Mouse (Mus musculus) heart, postnatal 4 days (tissue): ENCODE results near the gene Cabp4. TPM values are rescaled to one million over a fixed set of nuclear protein-coding genes. Genes with fewer than 3 reads are reported as not detected.

ENCODE experiments used
- DNase-seq: peaks from one replicate; pipeline ENCODE4 v3.0.0; 2021
- total RNA-seq, 2 experiments: library from RNA; stranded (reverse); gene quantifications; 2 replicates each; pipeline ENCODE4 v1.2.3; 2021

Gene Cabp4
- total RNA-seq = under 1 TPM in 1 of 2 experiments, not detected in 1; 0.18 TPM

DNA sequence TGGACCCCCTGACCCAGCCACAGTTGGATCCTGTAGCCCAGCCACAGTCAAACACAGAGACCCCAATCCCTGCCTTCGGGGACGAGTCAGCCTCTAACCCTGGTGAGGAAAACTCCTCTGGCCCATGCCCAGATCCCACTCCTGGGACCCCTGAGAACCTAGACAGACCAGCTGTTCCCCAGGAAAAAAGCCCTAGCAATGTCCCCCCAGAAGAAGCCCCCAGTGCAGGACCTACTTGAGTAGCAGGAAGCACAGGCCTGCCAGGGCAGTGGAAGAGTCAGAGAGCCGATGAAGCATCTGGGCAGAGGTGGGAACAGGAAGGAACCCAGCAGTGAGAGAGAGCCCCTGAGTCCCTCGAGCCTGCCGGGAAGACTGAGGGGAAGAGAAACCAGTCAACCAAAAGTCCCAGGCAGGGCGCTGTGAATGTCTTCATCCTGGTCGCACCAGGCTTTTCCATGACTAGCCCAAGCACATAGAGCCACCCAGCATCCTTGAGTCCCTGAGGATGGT, at the start of gene Cabp4:
Gene Cabp4, minus strand, starts transcription at position 275 of the 510 bp plus-strand sequence.
- no peak for DNase-seq

DNA sequence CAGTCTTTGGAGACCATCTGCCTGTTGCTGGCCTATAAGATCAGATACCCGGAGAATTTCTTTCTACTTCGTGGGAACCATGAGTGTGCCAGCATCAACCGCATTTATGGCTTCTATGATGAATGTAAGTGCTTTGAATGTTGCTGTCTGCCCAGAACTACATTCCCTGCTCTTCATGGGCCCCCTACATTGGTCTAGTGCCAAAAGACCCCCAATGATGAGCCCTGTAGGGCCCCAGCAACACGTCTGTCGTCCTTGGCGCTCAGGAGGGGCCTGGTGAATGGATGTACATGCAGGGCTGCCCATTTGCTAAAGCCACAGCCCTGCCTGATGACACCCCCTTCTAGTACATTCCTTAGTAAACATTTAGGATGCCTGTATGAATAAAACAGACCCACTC, 49.3 kb upstream of the Cabp4 start:
- DNase-seq = no peak

DNA sequence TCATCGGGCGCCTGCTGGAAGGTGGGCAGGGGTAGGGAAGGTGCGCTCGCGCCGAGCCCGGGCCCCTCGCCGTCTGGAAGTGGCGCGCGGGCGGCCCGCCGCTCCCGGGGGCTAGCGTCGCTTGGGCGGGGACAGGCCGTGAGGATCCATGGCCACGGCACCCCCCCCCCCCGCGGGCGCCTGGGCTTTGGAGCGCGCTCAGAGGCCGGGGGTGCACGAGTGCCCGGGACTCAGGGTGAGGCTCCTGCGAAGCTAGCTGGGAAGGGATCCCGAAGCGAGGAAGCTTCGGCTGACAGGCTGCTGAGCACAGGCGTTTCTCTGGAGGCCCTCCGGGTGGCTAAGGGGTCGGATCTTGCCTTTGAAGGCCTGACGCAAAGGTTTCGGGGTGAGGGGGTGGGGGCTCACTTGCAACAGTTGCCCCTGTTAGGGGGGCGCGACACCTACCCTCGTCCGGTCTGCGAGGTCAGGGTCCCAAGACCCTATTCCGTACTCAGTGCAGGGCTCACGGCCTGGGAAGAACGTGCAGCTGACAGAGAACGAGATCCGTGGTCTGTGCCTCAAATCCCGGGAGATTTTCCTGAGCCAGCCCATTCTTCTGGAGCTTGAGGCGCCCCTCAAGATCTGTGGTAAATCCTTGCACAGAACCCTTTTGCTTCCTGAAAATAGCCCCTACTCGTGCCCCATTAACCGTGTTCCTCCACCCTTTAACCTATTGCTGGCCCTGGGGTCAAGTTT, 48.6 kb upstream of the Cabp4 start:
- no peak for DNase-seq

DNA sequence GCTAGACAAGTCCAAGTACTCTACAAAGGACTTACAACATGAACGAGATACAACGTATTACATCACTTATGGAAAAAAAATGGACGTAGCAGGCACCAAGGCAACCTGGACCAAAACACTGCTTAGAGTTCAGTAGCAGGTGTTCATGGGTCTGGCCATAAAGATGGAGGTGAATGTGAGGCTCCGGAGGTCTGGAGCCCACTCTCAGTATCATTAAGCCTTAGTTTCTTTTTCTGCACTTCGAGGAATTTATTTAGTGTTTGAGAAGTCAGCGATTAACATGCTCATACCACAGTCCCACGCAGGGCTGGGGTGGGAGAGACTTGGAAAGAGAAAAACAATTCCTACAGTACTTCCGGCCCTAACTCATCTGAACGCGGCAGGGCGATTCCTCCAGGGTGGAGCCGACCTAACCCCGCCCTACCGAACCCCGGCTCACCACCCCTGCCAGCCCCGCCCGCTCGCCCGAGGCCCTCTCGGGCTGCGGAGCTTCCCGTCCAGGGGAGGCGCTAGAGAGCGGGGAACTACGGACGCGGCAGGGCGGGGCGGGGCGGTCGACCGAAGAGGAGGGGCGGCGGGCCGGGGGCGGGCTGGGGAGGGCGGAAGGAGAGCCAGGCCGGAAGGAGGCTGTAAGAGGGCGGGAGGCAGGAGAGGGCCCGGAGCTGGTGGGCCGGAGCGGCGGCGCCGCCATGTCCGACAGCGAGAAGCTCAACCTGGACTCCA, 47.9 kb upstream of the Cabp4 start, which contains the start of gene Ppp1ca:
Gene Ppp1ca, plus strand, starts transcription at position 538 of the 723 bp plus-strand sequence.
- peak; percentile 99 for DNase-seq

DNA sequence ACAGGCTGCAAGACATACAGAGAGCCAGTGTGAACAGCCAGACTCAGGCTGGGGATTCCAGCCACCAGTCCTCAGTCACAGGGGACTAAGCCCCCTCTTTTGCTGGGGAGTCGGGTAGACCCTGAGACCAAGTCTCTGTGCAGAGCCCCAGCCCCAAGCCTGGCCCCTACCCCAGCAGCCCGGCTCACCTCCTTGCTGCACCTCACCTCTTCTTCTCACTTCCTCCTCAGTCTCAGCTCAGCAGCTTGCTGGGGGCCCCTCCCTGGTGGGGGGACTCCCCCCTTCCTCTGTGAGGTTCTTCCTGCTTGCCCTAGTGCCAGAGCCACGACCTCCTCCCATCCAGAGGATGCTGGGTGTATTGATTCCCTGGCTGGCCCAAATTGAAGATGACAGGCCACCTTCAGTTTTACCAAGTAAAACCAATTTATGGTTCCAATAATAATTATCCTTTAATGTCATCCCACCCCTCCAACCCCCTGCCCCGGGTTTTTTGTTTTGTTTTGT, 47.0 kb upstream of the Cabp4 start, which contains the start of gene Tbc1d10c:
Gene Tbc1d10c, minus strand, starts transcription at position 454 of the 504 bp plus-strand sequence.
- no peak for DNase-seq

DNA sequence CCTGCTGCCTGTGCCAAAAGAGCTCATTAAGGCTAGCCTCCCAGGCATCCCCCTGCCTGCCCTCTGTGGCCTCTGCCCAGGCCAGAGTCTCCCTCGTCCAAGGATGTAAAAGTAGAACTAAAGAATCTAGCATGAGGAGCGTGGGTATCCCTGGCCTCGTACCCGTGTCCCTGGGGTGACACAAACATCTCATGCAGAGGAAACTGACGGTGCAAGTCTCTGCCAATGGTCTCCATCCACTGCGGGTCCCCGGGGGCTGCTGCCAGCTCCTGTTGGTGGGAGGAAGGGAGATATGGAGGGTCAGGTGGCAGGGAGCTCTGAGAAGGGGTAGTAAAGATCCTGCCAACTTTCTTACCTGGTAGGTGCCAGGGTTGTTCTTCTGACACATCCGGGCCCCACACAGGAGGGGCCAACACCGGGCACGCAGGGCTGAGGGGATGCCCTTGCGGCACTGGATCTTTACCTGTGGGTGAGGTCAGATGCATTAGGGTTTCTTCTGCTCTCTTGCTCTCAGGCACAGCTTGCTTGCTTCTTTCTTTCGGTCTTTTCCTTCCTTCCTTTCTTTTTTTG, 45.3 kb upstream of the Cabp4 start:
- no peak for DNase-seq

DNA sequence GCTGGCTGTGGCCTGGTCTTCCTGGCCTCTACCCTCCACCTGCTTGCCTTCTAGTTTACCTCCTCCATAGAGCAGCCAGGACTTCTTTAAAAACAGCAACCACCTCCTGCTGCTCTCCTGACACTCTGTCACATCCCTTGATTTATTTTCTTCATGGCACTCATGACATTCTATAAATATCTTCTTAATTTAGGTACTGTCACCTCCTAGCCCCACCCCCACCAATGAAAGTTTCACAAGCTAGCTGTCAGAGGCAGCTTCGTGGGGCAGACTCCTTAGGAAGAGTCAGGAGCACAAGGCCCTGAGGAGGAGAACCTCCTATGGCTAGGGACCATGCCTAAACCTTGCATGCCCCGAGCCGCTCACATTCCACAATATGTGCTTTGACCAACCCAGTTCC, 43.5 kb upstream of the Cabp4 start:
- no peak for DNase-seq

DNA sequence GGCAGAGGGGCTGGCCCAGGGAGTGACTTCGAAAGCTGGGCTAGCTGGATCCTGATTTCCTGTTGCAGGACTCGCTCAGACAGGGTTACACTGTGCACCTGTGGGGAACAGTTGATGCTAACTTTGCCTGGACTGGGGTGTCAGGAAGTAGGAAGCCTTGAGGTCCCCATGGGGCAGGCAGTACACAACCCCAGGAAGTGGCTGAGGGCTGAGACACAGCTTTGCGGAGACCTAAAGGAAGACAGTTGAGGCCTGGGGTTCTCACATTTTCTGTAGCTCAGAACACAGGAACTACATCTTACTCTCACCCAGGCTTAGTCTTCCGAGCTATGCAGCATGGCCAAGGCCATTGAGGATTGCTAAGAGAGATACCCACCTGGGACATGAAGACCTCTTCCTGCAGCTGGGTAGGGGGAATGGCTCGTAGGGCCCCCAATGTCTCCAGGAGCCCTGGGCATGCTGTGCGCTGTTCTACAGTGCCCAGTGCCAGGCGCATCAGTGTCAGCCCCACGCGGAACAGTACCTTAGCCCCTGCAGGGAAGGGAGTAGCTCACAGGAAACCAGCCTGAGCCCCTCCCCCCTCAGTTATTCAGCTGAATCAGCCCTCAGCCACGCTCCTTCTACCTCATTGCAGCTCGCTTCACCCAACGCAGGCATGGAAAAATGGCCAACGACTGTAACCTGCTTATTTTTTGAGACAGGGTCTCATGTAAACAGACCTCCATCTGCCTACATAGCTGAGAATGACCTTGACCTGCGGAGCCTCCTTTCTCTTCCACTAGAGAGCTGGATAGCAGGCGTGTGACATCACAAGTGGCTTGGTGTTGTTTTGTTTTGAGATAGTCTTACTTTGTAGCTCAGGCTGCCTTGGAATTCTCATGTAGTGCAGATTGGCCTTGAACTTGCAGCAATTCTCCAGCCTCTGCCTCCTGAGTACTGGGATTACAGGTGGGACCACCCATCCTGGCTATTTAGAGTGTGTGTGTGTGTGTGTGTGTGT, 41.4 kb upstream of the Cabp4 start:
- DNase-seq = peak; percentile 47

DNA sequence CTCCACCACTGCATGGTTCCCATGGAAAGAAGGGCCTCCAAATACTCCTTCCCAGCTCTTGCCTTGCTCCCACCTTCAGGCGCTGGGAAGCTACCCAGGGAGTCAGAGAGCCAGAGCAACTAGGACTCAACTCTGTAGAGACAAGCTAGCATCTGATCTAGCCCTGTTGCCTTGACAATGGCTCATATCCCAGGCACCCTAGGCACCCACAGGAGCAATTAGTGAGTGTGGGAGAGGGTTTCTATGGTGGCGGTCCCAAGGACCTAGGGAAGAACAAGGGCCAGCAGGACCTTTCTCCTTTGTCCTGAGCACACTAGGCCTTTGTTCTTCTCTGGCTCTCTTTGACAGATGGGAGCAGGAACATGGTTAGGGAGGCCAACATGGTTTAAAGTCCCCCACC, 39.9 kb upstream of the Cabp4 start:
- DNase-seq = no peak

DNA sequence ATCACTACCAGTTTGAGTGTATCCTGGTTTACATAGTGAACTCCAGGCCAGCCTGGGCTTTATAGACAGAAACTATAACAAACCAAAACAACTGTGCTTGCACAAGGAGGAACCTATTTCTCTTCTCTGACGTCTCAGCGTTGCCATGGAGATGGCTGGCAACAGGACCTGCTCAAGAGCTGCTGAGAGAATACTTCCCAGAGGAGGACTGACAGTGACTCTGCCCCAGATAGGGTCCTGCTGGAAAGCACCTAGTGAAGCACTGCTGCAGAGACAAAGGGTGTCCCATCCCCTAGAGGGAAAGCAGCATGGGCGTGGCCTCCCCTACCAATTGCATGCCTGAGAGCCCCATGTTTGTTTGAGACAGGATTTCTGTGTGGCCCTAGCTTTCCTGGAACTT, 38.1 kb upstream of the Cabp4 start:
- DNase-seq = peak; percentile 56

DNA sequence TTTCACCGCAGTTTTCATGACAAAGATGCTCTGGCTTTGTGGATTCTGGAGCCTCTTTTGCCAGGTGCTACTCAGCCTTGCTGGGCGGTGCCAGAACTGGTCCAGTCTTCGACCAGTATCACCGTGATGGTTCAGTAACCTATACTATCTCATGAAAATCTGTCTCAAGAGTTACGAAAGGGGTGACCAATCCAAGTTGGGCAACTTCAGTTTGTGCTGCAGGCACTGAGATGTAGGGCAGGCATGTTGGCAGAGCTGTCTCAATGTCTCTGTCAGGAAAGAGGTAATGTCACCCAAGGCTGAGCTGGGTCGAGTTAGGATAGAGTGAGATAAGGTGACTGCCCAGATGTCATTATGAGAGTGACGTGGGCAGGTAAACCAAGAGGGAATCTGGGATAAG, 36.6 kb upstream of the Cabp4 start:
- no peak for DNase-seq

DNA sequence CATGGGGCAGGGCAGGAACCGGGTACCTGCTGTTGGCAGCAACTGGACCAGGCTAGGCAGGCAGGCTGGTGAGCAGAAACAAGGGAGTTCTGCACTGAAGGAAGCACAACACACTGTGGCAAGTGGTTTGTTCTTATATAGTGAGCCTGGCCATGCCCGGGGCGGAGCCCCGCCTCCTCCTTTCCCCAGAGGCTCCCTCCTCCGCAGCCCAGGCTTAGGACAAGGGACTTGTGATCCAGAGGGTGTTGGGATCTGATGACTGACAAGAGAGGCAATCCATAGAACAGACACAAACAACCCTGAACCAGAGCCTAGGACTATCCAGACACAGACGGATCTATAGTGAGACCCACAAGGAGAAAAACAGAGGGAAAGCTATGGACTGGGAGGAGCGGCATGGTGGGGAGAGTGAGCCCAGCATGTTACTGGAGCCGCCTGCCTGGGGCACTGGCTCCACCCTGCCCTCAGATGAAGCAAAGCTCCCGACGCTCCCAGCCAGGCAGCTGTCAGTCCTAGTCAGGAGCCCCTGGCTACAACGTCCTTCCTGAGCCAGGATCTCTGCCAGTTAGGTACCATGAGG, 31.6 kb upstream of the Cabp4 start, which contains the start of gene Carns1:
Gene Carns1, minus strand, starts transcription at position 112 of the 580 bp plus-strand sequence.
- DNase-seq = peak; percentile 76

DNA sequence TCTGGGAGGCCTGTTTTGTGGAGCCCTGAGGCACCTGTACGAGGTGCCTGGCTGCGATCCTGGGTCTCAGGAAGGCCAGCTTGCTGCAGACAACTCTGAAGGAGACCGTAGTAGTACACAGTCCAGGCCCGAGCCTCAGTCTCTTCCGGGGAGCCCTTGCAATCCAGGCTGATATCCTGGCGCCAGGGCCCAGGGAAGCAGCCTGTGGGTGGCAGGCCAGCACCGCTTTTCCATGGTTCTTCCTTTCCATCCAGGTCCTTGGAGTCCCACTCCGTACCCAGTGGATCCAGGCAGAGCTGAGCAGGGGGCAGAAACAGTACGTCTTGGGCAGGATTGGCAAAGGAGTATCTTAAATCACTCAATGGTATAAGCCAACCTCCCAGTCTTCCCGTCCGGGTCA, 29.1 kb upstream of the Cabp4 start:
- DNase-seq = no peak

DNA sequence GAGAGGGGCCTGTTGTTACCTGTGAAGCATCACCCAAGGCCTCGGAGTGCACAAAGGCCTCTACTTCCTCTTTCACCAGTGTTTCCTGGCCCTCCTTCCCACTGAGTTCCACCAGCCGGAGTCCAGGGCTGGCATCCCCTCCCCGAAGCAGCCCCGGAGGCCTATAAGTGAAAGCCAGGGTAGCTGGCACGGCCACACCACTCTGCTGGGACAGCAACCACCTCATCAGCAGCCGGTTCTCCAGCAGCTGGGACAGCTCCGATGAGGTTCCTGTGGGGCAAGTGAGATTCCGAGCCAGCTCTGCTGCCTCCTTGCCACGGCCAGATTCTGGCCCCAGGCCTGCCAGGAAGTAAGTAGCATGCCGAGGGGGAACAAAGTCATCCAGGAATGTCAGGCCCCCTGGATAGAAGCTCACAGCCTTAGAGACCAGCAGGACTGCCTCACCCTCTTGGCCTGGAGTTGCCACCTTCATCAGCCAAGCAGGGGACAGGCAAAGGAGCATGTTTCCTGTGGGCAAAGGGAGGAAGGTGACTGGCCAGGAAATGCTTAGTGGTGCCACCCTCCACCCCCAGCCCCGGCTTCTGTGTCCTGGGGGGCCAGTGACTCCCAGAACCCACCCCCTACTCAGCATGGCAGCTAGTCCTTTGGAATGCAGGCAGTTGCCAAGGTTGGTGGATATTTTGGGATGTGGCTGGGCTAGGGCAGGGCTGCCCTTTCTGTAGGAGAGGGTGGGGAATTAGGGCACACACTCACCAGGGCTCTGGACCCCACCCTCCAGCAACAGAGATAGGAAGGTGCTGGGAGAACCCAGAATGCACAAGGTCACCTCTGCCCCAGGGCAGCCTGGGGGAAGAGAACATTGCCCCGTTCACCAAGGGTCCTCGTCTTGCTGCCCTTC, 27.8 kb upstream of the Cabp4 start:
- DNase-seq = peak; percentile 69

DNA sequence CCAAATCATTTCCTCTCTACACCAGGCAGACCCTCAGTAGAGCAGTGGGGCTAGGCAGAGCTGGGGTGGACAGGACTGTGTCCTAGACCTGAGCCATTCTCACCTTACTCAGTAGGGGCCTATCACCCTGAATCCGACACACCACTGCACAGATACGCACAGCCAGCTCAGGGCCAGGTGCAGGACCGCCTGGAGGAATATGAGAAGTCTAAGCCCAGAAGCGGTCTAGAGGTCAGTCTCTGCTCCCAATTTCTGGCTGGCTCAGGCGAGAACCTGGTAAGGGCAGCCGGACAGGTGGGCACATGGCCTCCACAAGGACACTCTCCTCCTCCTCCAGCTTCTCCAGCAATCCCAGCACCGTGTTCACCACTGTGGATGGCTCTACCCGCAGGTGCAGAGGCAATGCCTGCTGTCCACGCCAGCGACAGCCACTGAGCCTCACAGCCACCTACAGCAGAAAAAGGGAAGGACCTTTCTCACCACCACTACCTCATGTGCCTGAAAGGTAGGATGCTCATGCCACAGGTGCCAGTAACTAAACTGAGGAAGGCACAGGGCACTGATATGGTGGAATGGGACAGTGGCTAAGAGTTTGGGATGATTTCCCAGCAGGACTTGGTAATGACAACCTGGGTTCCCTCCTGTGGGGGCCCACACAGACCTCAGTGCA, 27.0 kb upstream of the Cabp4 start:
- no peak for DNase-seq

DNA sequence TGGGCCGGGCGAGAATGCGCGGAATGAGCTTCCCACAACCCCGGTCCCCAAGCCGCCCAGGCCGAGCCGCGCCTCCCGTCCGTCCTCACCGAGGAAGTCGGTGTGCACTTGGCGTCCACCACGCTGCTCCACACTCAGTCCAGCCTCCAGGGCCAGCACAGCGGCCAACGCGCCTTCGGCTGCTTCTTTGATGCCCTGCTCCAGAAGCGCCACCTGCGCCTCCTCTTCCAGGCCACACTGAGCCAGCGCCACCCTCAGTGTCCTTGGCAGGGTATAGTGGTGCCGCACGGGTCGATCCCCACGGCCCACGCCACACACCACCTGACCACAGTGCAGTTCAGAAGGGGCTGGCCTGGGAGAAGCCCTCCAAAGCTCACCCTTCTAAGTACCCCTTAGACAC, 26.0 kb upstream of the Cabp4 start:
- DNase-seq = no peak

DNA sequence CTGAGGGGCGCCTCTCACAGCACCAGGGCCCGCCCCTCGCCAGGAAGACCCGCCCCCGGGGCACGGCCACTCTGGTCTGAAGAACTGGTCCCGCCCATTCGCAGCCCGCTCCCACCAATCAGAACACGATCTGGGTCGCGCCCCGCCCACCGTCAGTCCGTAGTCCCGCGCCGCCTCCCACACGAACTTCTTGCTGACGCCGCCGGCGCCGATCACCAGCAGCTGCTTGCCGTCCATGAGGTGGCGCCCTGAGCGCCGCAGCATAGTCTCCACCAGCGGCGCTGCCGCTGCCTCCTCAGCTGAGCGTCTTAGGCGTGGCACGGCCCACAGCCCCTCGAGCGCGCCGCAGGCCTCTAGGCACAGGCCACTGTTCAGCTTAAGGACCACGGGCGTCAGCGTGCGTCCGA, 25.5 kb upstream of the Cabp4 start:
- DNase-seq = peak; percentile 100

DNA sequence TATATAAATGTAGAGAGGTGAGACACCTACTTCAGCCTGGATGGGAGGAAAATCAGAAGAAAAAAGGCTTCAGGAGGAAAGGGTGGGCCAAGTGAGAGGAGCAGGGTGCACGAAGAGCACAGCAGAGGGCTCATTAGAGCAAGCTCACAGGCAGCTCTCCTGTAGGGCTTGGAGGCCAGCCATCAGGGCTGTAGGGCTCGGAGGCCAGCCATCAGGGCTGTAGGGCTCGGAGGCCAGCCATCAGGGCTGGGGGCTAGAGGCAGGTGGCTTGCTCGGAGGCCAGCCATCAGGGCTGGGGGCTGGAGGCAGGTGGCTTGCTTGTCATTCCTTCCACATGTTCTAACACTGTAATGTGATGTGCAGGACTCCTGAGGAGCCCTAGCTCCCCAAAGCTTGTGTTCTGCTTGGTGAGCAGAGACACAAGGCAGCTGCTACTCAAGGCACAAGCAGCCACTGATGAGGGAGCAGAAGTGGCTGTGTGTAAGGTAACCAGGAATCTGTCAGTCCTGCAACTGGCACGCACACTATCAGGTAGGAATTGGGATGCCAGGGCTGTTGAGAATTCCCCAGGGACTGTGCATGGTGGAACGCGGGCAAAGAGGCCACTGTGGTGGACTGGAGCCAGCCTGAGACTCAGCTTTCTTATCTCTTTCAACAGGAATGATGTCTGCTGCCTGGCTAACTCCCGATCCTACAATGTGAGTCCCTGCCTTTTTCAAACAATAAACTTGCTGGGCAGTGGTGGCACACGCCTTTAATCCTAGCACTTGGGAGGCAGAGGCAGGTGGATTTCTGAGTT, 23.0 kb upstream of the Cabp4 start:
- DNase-seq = no peak

DNA sequence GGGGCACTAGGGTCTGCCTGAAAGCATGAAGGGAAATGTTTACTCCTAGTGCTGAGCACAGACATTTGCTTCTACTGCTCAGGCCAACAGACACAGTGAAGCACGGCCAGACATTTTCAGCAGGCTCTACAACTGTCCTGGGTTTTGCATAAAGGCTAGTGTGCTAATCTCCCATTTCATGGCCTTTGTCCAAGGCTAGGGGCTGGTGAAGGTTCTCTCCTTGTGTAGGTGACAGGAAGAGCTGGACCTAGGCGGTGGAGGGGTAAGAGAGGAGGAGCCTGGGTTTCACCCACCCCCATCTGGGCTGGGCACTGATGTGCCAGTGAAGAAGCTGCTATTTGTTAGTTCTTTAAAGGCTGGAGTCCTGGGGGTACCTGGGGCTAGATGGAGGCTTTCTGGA, 20.9 kb upstream of the Cabp4 start:
- DNase-seq = no peak
